Mouse (Mus musculus) spleen, adult 2 months (tissue): ENCODE measurements at regions not wholly inside any gene's neighbourhood (a gene's known extent, or its start where the extent isn't known, plus 50 kb on each side); places are given as distances from the start of the nearest gene placed in this dataset.

Experiments used
- CTCF ChIP-seq: fragments of 200-500 bp; IDR thresholded peaks from 2 replicates; pipeline ENCODE4 v1.5.1; 2011; ENCODE audit warnings: mild to moderate bottlenecking, inconsistent platforms; ENCODE audit not compliant: insufficient read depth, insufficient read length, insufficient replicate concordance; ENCODE audit errors: extremely low read depth
- POLR2A ChIP-seq: fragments of 200-500 bp; IDR thresholded peaks from 2 replicates; pipeline ENCODE4 v1.6.1; 2011; ENCODE audit warnings: low read depth, low read length, inconsistent platforms

DNA sequence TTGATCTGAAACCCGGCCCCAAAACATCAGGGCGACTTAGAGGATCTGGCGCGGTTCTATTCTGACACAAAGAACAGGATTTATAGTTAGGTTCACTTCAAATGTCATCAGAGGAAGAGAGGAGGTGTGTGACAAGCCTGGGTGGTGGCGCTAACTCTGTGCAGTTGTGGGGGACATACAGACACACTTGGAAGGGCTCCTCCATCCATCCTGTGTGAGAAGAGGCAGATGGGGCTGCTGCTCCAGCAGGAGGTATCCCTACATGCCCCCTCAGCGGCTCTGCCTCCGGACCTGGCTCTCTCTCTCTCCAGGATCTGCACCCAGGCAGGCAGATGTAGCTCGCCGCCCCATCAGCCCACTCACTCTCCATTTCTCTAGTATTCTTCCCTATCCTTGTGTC is 188.6 kb downstream of the Matn1 start:
- TF ChIP-seq POLR2A (no peak), CTCF (no peak)
